Mouse (Mus musculus): Measurements from ENCODE around the gene Pclo. TPM values are rescaled to one million over a fixed set of nuclear protein-coding genes. Genes with fewer than 3 reads are reported as not detected.
"Not testable (repeated sequence)": the region's sequence is repeated elsewhere in the genome, so short reads cannot be mapped to it uniquely, and the experiment has no call there.

Pclo gene
- polyA plus RNA-seq, 1 experiment from 2014 or later, result 2.4 TPM

- Histone ChIP-seq H3K9ac (ENCODE audit: low read length) (no peak overlapping the region), H3K9me3 (ENCODE audit: control insufficient read depth, low read length) (no peaks in the 10 kb centered on the region), H3K4me1 (replicated peaks; ENCODE audit: control insufficient read depth, insufficient read depth, low read length) (peaks cover 9% of the 10 kb centered on the region; the same call in 1 of the 2 replicates), H3K27ac (ENCODE audit: low read depth, low read length) (no peak overlapping the region), H3K4me3 (ENCODE audit: low read depth, low read length) (no peak overlapping the region), H3K4me2 (ENCODE audit: low read depth, low read length, severe bottlenecking) (no peak overlapping the region), H3K27me3 (ENCODE audit: control insufficient read depth, insufficient read depth, low read length) (no peaks in the 10 kb centered on the region), H3K36me3 (ENCODE audit: control insufficient read depth, insufficient read depth, low read length) (no peaks in the 10 kb centered on the region)
- DNase-seq (ENCODE audit: low spot score) (no peak), ATAC-seq (replicated peaks; ENCODE audit: low FRiP score) (peak; percentile 77)
- 50% methylated on average over 3 of the region's 3 CpGs for WGBS
These were observed 318.6 kb downstream of the Pclo start for GRCm38 (mm10) chr5:14833165-14833860.

GRCm38 (mm10) chr5:14834155-14834991, 319.7 kb downstream of the Pclo start:
- no peaks in the 10 kb centered on the region for H3K27me3 ChIP-seq (ENCODE audit: control insufficient read depth, insufficient read depth, low read length)
- ATAC-seq (replicated peaks; ENCODE audit: low FRiP score), result peak; percentile 87
- H3K9me3 ChIP-seq (ENCODE audit: control insufficient read depth, low read length), result no peaks in the 10 kb centered on the region
- no peak overlapping the region for H3K4me3 ChIP-seq (ENCODE audit: low read depth, low read length)
- no peak for DNase-seq (ENCODE audit: low spot score)
- peaks cover 9% of the 10 kb centered on the region; the same call in 1 of the 2 replicates for H3K4me1 ChIP-seq (replicated peaks; ENCODE audit: control insufficient read depth, insufficient read depth, low read length)
- 42% methylated on average over 4 of the region's 4 CpGs for WGBS
- no peak overlapping the region for H3K4me2 ChIP-seq (ENCODE audit: low read depth, low read length, severe bottlenecking)
- no peak overlapping the region for H3K27ac ChIP-seq (ENCODE audit: low read depth, low read length)
- no peaks in the 10 kb centered on the region for H3K36me3 ChIP-seq (ENCODE audit: control insufficient read depth, insufficient read depth, low read length)
- H3K9ac ChIP-seq (ENCODE audit: low read length), result no peak overlapping the region

- Histone ChIP-seq H3K4me3 (ENCODE audit: low read depth, low read length) (no peak overlapping the region), H3K4me1 (replicated peaks; ENCODE audit: control insufficient read depth, insufficient read depth, low read length) (no peaks in the 10 kb centered on the region), H3K36me3 (ENCODE audit: control insufficient read depth, insufficient read depth, low read length) (no peaks in the 10 kb centered on the region), H3K9ac (ENCODE audit: low read length) (no peak overlapping the region), H3K9me3 (ENCODE audit: control insufficient read depth, low read length) (no peaks in the 10 kb centered on the region), H3K27me3 (ENCODE audit: control insufficient read depth, insufficient read depth, low read length) (no peaks in the 10 kb centered on the region), H3K4me2 (ENCODE audit: low read depth, low read length, severe bottlenecking) (no peak overlapping the region), H3K27ac (ENCODE audit: low read depth, low read length) (no peak overlapping the region)
- ATAC-seq (replicated peaks; ENCODE audit: low FRiP score) (no peak), DNase-seq (ENCODE audit: low spot score) (no peak)
These were observed 338.9 kb downstream of the Pclo start for GRCm38 (mm10) chr5:14853650-14854049.

- H3K36me3 ChIP-seq (ENCODE audit: control insufficient read depth, insufficient read depth, low read length), result not testable (repeated sequence)
These were observed 370.6 kb downstream of the Pclo start for GRCm38 (mm10) chr5:14885291-14885690.

GRCm38 (mm10) chr5:14892242-14892641, 377.5 kb downstream of the Pclo start:
- H3K9me3 ChIP-seq (ENCODE audit: control insufficient read depth, low read length), result no peaks in the 10 kb centered on the region
- H3K9ac ChIP-seq (ENCODE audit: low read length), result no peak overlapping the region
- no peaks in the 10 kb centered on the region for H3K4me1 ChIP-seq (replicated peaks; ENCODE audit: control insufficient read depth, insufficient read depth, low read length)
- DNase-seq (ENCODE audit: low spot score) (no peak), ATAC-seq (replicated peaks; ENCODE audit: low FRiP score) (no peak)
- no peak overlapping the region for H3K27ac ChIP-seq (ENCODE audit: low read depth, low read length)
- H3K4me2 ChIP-seq (ENCODE audit: low read depth, low read length, severe bottlenecking), result no peak overlapping the region
- 87% methylated on average over 3 of the region's 3 CpGs for WGBS
- H3K36me3 ChIP-seq (ENCODE audit: control insufficient read depth, insufficient read depth, low read length), result no peaks in the 10 kb centered on the region
- H3K27me3 ChIP-seq (ENCODE audit: control insufficient read depth, insufficient read depth, low read length), result no peaks in the 10 kb centered on the region
- H3K4me3 ChIP-seq (ENCODE audit: low read depth, low read length), result no peak overlapping the region

More at GRCm38 (mm10) chr5:14885291-14885690, 370.6 kb downstream of the Pclo start:
- not testable (repeated sequence) for H3K9me3 ChIP-seq (ENCODE audit: control insufficient read depth, low read length); DNase-seq (ENCODE audit: low spot score); H3K9ac ChIP-seq (ENCODE audit: low read length); H3K4me3 ChIP-seq (ENCODE audit: low read depth, low read length); H3K27me3 ChIP-seq (ENCODE audit: control insufficient read depth, insufficient read depth, low read length); ATAC-seq (replicated peaks; ENCODE audit: low FRiP score); H3K4me2 ChIP-seq (ENCODE audit: low read depth, low read length, severe bottlenecking); H3K4me1 ChIP-seq (replicated peaks; ENCODE audit: control insufficient read depth, insufficient read depth, low read length); H3K27ac ChIP-seq (ENCODE audit: low read depth, low read length)
- 85% methylated on average over 2 of the region's 2 CpGs for WGBS

- not testable (repeated sequence) for H3K27me3 ChIP-seq (ENCODE audit: control insufficient read depth, insufficient read depth, low read length); H3K9ac ChIP-seq (ENCODE audit: low read length); H3K36me3 ChIP-seq (ENCODE audit: control insufficient read depth, insufficient read depth, low read length); ATAC-seq (replicated peaks; ENCODE audit: low FRiP score); H3K4me1 ChIP-seq (replicated peaks; ENCODE audit: control insufficient read depth, insufficient read depth, low read length); DNase-seq (ENCODE audit: low spot score); H3K4me3 ChIP-seq (ENCODE audit: low read depth, low read length); H3K9me3 ChIP-seq (ENCODE audit: control insufficient read depth, low read length); H3K27ac ChIP-seq (ENCODE audit: low read depth, low read length); H3K4me2 ChIP-seq (ENCODE audit: low read depth, low read length, severe bottlenecking)
- WGBS, result 15% methylated on average over 3 of the region's 3 CpGs
These were observed 388.8 kb downstream of the Pclo start for GRCm38 (mm10) chr5:14903539-14903938.
